Mouse (Mus musculus) cerebellum, postnatal 25 days (tissue): ENCODE data around the gene Nampt.
A peak's percentile ranks its signal among the peaks of the same experiment; 100 is the strongest.
"Not testable (repeated sequence)": the region's sequence is repeated elsewhere in the genome, so short reads cannot be mapped to it uniquely, and the experiment has no call there.

Experiments used
- DNase-seq, 2 experiments: peaks; one replicate each; pipeline ENCODE4 v3.0.0; 2021; ENCODE audit warnings: mixed read lengths in 2 of 2

Gene Nampt

DNA sequence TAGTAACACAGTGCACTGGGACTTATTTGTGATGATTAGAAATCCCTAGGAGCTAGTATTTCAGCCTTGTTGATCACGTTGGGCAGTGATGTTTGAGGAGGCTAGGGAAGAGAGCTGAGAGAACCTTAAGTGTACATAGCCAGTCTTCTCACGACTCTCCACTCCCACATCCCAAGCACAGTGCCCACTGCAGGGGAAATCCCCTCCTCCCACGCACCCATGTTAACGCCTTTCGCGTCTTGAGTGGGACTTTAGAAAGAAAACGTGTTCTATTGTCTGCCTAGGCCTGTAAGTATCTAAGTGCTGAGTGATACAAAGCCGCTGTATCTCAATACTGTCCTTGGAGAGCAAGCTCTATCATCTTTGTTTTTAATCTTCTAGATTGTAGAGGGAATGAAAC is 27.0 kb downstream of the Nampt start:
- no peak for DNase-seq

DNA sequence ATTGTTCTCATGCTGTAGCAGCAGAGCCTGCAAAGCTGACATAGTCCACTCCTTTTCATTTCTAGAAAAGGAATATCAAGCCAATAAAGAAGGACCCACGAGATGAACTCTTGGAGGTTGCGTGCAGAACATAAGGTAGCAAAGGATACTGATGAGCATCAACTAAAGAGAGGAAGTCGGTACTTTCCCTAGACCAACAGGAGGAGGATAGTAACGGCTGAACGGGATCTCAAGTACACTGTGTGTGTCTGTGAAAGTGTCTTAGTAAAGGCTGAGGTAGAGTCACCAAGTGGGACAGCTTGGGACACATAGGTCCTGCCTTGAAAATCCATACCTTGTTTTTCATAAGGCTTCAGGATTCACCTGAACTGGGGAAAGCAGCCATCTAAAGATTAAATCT is 34.4 kb downstream of the Nampt start:
- DNase-seq, result no peak

- peak; percentile 40 to 54 for DNase-seq
Observed at GRCm38 (mm10) chr12:32854866-32855265, 35.5 kb downstream of the Nampt start.

DNA sequence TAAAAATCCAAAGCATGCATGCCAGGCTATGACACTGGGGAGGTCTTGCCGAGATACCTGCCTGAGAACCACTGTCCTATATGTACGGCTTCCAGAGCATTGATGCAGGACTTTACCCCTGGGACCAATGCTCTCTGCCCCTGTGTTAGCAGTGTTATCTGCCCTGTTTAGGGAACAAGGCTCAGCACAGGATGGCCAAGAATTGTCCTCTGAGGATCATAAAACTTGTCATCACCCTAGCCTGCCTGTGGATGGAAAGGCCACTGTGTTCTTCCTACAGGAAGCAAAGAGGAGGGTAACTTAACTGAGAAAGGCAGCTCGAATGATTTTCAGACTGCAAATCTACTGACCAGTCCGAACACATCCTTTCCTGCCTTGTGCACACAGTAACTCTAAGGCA is 36.1 kb downstream of the Nampt start:
- DNase-seq, result no peak

GRCm38 (mm10) chr12:32856707-32857511 is 37.6 kb downstream of the Nampt start:
- no peak for DNase-seq

GRCm38 (mm10) chr12:32858444-32858843 is 39.1 kb downstream of the Nampt start:
- DNase-seq, result no peak

GRCm38 (mm10) chr12:32860820-32861219 is 41.5 kb downstream of the Nampt start:
- DNase-seq, result no peak

GRCm38 (mm10) chr12:32870815-32871214 is 51.5 kb downstream of the Nampt start:
- DNase-seq, result no peak

GRCm38 (mm10) chr12:32877500-32877899 is 58.2 kb downstream of the Nampt start:
- DNase-seq, result no peak

- peak in 1 of 2 experiments; percentile 27 for DNase-seq
Observed at GRCm38 (mm10) chr12:32877964-32878571, 58.7 kb downstream of the Nampt start.

- no peak for DNase-seq
Observed at GRCm38 (mm10) chr12:32879371-32879770, 60.0 kb downstream of the Nampt start.

- DNase-seq, result peak; percentile 24 to 28
Observed at GRCm38 (mm10) chr12:32884356-32884755, 65.0 kb downstream of the Nampt start.

DNA sequence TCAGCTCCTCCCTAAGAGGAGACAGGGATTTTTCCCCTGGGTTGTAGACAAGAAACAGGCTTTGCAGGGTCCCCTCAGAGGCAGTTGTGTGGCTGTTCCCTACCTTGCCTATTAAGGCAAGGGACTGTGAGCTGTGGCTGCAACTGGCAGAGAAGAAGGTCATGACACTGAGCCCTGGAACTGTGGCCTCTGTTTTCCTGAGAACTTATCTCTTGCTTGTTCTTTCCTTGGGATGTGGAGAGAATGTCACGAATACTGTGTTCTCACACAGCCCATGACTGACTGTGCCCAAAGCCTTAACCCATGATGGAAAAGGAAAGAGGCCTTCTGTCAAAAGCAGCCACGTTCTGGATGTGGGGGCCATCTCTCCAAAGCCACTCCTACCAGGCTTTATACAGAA is 65.7 kb downstream of the Nampt start:
- no peak for DNase-seq

DNA sequence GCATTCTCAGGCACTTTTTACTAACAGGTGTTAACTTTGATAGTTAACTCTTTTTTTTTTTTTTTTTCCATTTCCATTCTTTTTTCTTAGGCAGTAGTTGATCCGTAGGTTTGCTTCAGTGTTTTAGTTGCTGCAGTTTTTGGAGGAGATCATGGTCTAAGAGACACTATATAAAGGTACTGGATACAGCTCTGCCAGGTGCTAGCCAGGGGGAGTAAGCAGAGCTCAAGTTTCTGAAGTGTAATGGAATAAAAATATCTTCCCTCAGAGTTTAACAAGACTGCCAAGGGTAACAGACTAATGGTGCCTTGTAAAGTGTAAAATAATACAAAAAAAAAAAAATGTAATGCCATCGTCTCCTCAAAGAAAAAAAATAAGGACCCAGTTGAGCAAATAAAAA is 67.0 kb downstream of the Nampt start:
- no peak for DNase-seq

DNA sequence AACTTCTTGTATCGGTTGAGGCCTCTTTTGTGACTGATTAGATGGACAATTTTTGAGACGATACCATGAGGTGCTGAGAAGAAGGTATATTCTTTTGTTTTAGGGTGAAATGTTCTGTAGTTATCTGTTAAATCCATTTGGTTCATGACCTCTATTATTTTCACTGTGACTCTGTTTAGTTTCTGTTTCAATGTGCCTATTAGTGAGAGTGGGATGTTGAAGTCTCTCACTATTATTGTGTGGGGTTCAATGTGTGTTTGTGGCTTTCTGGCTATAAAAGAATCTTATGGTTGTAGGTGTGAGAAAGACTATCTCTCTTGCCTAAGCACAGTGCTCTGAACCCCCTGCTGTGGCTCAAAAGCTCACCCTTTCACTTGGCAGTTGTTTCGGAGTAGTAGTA is 68.9 kb downstream of the Nampt start:
- no peak for DNase-seq

- no peak for DNase-seq
Observed at GRCm38 (mm10) chr12:32889846-32890245, 70.5 kb downstream of the Nampt start.

- no peak for DNase-seq
Observed at GRCm38 (mm10) chr12:32890455-32890854, 71.1 kb downstream of the Nampt start.

DNA sequence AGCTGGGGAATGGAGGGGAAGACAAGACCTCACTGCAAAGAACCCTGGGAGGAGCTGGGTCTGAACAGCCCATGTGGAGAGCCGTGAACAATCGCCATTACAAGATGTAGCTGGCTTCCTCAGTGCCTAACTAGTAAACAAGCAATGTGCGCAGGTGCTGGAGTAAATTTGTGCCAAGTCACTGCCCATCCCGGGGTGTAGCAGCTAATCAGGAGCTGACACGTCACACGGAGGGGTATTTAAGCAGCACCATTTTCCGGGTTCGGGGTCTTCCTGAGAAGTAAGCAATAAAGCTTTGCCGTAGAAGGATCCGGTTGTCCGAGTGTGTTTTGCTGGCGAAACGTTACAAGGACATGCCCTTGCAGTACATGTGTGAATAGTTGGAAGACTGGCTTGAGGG is 71.9 kb downstream of the Nampt start:
- DNase-seq, result not testable (repeated sequence)

- DNase-seq, result no peak
Observed at GRCm38 (mm10) chr12:32893212-32893611, 73.9 kb downstream of the Nampt start.

DNA sequence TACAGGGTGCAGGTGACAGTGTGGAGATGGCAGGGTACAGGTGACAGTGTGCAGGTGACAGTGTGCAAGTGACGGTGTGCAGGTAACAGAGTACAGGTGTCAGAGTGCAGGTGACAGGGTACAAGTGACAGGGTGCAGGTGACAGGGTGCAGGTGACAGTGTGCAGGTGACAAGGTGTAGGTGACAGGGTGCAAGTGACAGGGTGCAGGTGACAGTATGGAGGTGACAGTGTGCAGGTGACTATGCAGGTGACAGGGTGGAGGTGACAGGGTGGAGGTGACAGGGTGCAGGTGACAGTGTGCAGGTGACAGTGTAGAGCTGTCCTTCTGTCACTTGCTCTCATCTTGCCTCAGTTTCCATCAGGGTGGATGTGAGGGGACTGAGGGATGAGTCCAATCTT is 76.5 kb downstream of the Nampt start:
- DNase-seq, result no peak

- peak; percentile 27 to 50 for DNase-seq
Observed at GRCm38 (mm10) chr12:32896496-32896895, 77.2 kb downstream of the Nampt start.

DNA sequence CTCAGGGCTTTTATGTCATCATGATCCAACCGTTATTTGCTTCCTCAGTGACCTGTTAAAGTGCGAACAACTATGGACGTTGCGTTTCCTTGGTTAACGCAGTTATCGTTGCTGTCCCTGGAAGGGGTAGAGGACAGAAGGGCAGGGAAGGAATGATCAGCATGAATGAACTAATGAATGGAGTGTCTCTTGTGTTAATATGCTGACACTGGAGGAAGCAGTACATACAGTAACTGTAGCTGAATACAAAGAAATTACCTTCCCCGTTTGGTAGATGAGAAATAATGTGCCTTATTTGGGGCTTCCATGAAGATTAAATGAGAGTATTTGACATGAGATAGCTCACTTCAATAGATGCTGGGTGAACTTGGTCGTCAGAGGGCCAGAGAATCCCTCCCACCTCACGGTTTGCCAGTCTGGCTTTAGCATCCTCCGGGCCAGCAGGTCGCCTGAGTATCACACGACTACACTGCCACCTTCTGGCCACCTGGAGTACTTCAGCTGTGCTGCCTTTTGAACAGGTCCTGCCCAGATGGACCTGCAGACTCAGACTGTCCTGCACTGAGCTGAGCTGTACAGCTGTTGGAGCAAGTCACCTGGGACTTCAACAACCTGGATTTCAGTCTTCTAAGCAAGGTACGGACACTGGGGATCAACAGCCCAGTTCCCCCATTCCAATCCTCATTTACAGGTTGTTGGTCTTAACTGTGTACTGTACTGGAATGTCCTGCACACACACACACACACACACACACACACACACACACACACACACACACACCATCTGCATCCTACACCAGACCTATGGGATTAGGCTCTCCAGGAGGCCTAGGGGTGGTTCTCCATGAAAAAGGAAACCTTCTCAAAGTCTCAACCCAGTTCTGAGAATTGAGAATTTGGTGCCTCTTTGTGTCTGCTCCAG is 78.1 kb downstream of the Nampt start:
- peak; percentile 94 to 96 for DNase-seq

DNA sequence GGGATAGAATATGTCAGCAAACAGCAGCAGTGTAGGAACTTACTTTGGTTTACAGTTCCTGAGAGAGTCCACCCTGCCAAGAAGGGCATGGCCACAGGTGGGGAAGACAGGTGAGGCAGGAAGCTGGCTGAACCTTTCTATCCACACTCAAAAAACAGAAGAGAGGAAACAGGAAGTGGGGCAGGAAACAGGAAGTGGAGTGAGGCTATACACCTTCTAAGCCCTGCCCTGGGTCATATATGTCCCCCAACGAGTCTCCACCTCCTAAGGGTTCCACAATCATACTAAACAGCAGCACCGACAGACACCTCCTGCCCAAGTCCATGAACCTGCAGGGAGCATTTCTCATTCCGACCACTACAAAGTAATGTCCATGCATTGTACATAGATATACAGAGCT is 81.7 kb downstream of the Nampt start:
- no peak for DNase-seq
